Mouse (Mus musculus) bone marrow macrophage, adult 2 months (primary cell): Measurements from ENCODE around the gene Chd5.

ENCODE experiments used
- CTCF ChIP-seq: IDR thresholded peaks from 2 replicates; pipeline ENCODE4 v1.5.1; 2012; ENCODE audit warnings: low read depth, mild to moderate bottlenecking, low read length, moderate library complexity
- POLR2A ChIP-seq: IDR thresholded peaks from 2 replicates; pipeline ENCODE4 v1.6.1; 2012; ENCODE audit warnings: mild to moderate bottlenecking, low read depth, low read length, borderline replicate concordance

DNA sequence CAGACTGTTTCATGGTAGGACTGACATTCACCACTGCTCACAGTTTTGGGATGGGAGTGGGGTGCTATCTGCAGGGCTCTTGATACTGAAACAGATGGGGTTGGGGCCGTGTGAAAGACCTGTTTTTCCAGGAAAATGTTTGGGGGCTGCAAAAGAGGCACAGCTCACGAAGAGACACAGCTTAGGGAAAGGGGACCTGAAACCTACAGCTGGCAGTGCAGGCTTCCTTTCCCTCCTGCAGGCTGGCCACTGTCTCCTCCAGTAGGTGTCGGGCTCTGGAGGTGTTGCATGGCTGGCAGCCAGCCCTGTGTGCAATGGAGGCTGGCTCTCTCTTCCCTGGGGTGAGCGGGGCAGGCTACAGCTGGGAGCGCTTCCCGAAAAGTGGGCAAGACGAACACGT lies 89.8 kb downstream of the Chd5 start:
- no peak for TF ChIP-seq POLR2A
- TF ChIP-seq CTCF: no peak
